Mouse (Mus musculus) cerebral cortex, adult 2 months (tissue): Measurements from ENCODE around the gene Cyp2f2.

Experiments used
- WGBS: fragments of 180-500 bp; shearing (Covaris S2); methylation state at CpG from one replicate; pipeline ENCODE4 v1.1.7; 2018; 5-methylcytosine and 5-hydroxymethylcytosine counted together

Gene Cyp2f2

GRCm38 (mm10) chr7:27156005-27156404 lies 36.3 kb downstream of the Cyp2f2 start:
- WGBS = 37% methylated on average over 13 of the region's 13 CpGs

GRCm38 (mm10) chr7:27158171-27158570 lies 38.5 kb downstream of the Cyp2f2 start:
- WGBS = 91% methylated on average over 9 of the region's 9 CpGs

- 93% methylated on average over 6 of the region's 6 CpGs for WGBS
These were observed 39.5 kb downstream of the Cyp2f2 start for GRCm38 (mm10) chr7:27159256-27159655.

GRCm38 (mm10) chr7:27159882-27160281 lies 40.2 kb downstream of the Cyp2f2 start:
- 10% methylated on average over 8 of the region's 8 CpGs for WGBS

- WGBS = 63% methylated on average over 3 of the region's 3 CpGs
These were observed 41.2 kb downstream of the Cyp2f2 start for GRCm38 (mm10) chr7:27160921-27161320.

- 87% methylated on average over 4 of the region's 4 CpGs for WGBS
These were observed 42.0 kb downstream of the Cyp2f2 start for GRCm38 (mm10) chr7:27161744-27162143.

- WGBS = 70% methylated on average over 5 of the region's 5 CpGs
These were observed 43.2 kb downstream of the Cyp2f2 start for GRCm38 (mm10) chr7:27162780-27163449.

- 53% methylated on average over 5 of the region's 5 CpGs for WGBS
These were observed 43.7 kb downstream of the Cyp2f2 start for GRCm38 (mm10) chr7:27163450-27163805.

GRCm38 (mm10) chr7:27164112-27164947 lies 44.6 kb downstream of the Cyp2f2 start:
- 64% methylated on average over 33 of the region's 33 CpGs for WGBS

- WGBS = 54% methylated on average over 23 of the region's 23 CpGs
These were observed 45.4 kb downstream of the Cyp2f2 start for GRCm38 (mm10) chr7:27165007-27165655.

- WGBS = under 1% methylated on average over 8 of the region's 8 CpGs
These were observed 46.0 kb downstream of the Cyp2f2 start for GRCm38 (mm10) chr7:27165696-27166095.

GRCm38 (mm10) chr7:27166229-27166613 lies 46.5 kb downstream of the Cyp2f2 start:
- under 1% methylated on average over 36 of the region's 43 CpGs for WGBS

- WGBS = under 1% methylated on average over 60 of the region's 61 CpGs
These were observed 47.1 kb downstream of the Cyp2f2 start, which contains the start of gene Egln2 for GRCm38 (mm10) chr7:27166614-27167474. Gene Egln2 (minus strand): TSS chr7:27166802.

- WGBS = 58% methylated on average over 11 of the region's 11 CpGs
These were observed 47.9 kb downstream of the Cyp2f2 start for GRCm38 (mm10) chr7:27167475-27168094.

- WGBS = 97% methylated on average over 5 of the region's 5 CpGs
These were observed 48.7 kb downstream of the Cyp2f2 start for GRCm38 (mm10) chr7:27168371-27168770.

- 93% methylated on average over 3 of the region's 3 CpGs for whole genome bisulfite sequencing
These were observed 51.3 kb downstream of the Cyp2f2 start for GRCm38 (mm10) chr7:27170981-27171380.

- 95% methylated on average over 15 of the region's 15 CpGs for WGBS
These were observed 54.8 kb downstream of the Cyp2f2 start for GRCm38 (mm10) chr7:27174496-27174895.

GRCm38 (mm10) chr7:27174896-27175295 lies 55.2 kb downstream of the Cyp2f2 start:
- 87% methylated on average over 7 of the region's 7 CpGs for WGBS

- WGBS = 11% methylated on average over 4 of the region's 4 CpGs
These were observed 58.2 kb downstream of the Cyp2f2 start for GRCm38 (mm10) chr7:27177942-27178323.

- WGBS = 1% methylated on average over 53 of the region's 53 CpGs
These were observed 58.9 kb downstream of the Cyp2f2 start, which contains the start of gene Rab4b for GRCm38 (mm10) chr7:27178324-27179216. Gene Rab4b (minus strand): TSS chr7:27178896.
